Mouse (Mus musculus) G1E (cell line): ENCODE measurements at regions not wholly inside any gene's neighbourhood (a gene's known extent, or its start where the extent isn't known, plus 50 kb on each side); places are given as distances from the start of the nearest gene placed in this dataset.

Source experiments
- ATAC-seq: 2 replicates; pipeline ENCODE4 v1.8.0; 2016; ENCODE audit warnings: mild to moderate bottlenecking; ENCODE audit not compliant: insufficient number of reproducible peaks, poor library complexity, low FRiP score, severe bottlenecking; ENCODE audit errors: extremely low read depth
- DNase-seq: peaks from one replicate; pipeline ENCODE4 v3.0.0; 2012; ENCODE audit warnings: low spot score
- H3K27me3 ChIP-seq: 2 replicates; pipeline ENCODE4 v1.6.1; 2012; ENCODE audit warnings: mild to moderate bottlenecking, low read length, inconsistent platforms; ENCODE audit not compliant: insufficient read depth
- H3K36me3 ChIP-seq: replicated peaks from 2 replicates; pipeline ENCODE3; 2012; ENCODE audit warnings: mild to moderate bottlenecking, inconsistent platforms
- H3K4me1 ChIP-seq: 2 replicates; pipeline ENCODE4 v1.6.1; 2012; ENCODE audit warnings: low read depth, low read length, inconsistent platforms, mixed read lengths; ENCODE audit not compliant: insufficient read depth
- H3K4me3 ChIP-seq: 2 replicates; pipeline ENCODE4 v1.5.1; 2012; ENCODE audit warnings: low read depth, mild to moderate bottlenecking, inconsistent platforms, low read length, moderate library complexity, mixed read lengths
- H3K9me3 ChIP-seq: replicated peaks from 2 replicates; pipeline ENCODE4 v1.6.1; 2012; ENCODE audit warnings: inconsistent platforms
- CTCF ChIP-seq: IDR thresholded peaks from 2 replicates; pipeline ENCODE4 v1.5.1; 2012; ENCODE audit warnings: low read depth, low read length, inconsistent platforms, mixed read lengths
- GATA1 ChIP-seq: IDR thresholded peaks from 2 replicates; pipeline ENCODE4 v1.6.1; 2012; ENCODE audit warnings: borderline replicate concordance, low read length, inconsistent platforms, mixed read lengths
- GATA2 ChIP-seq: IDR thresholded peaks from 2 replicates; pipeline ENCODE4 v1.6.1; 2012; ENCODE audit warnings: low read depth, low read length, inconsistent platforms, borderline replicate concordance
- POLR2AphosphoS5 ChIP-seq: IDR thresholded peaks from 2 replicates; pipeline ENCODE4 v1.6.1; 2012; ENCODE audit warnings: low read depth, low read length, inconsistent platforms; ENCODE audit not compliant: insufficient replicate concordance
- TAL1 ChIP-seq: conservative IDR thresholded peaks from 2 replicates; pipeline ENCODE4 v1.6.1; 2012; ENCODE audit warnings: low read depth, low read length, inconsistent platforms, mixed read lengths

- Histone ChIP-seq H3K27me3 (no peaks in the 10 kb centered on the region), H3K9me3 (no peaks in the 10 kb centered on the region), H3K4me1 (no peaks in the 10 kb centered on the region), H3K4me3 (no peak overlapping the region), H3K36me3 (no peaks in the 10 kb centered on the region)
- no peak for ATAC-seq
- no peak for DNase-seq
- no peak for TF ChIP-seq POLR2AphosphoS5
- TF ChIP-seq CTCF, result no peak
- TF ChIP-seq TAL1, result no peak
- TF ChIP-seq GATA1, result no peak
- TF ChIP-seq GATA2, result no peak
These were observed 119.1 kb upstream of the Cpm start for GRCm38 (mm10) chr10:117510224-117510486.

- no peak for ATAC-seq
- Histone ChIP-seq H3K27me3 (no peaks in the 10 kb centered on the region), H3K4me1 (no peaks in the 10 kb centered on the region), H3K9me3 (no peaks in the 10 kb centered on the region), H3K4me3 (no peak overlapping the region), H3K36me3 (no peaks in the 10 kb centered on the region)
- no peak for TF ChIP-seq TAL1
- TF ChIP-seq CTCF, result no peak
- TF ChIP-seq GATA2, result no peak
- no peak for TF ChIP-seq GATA1
- no peak for TF ChIP-seq POLR2AphosphoS5
- no peak for DNase-seq
These were observed 119.7 kb upstream of the Cpm start for GRCm38 (mm10) chr10:117509431-117510223.

- Histone ChIP-seq H3K36me3 (no peaks in the 10 kb centered on the region), H3K4me3 (no peak overlapping the region), H3K4me1 (no peaks in the 10 kb centered on the region), H3K27me3 (no peaks in the 10 kb centered on the region), H3K9me3 (no peaks in the 10 kb centered on the region)
- ATAC-seq, result no peak
- DNase-seq, result no peak
- TF ChIP-seq CTCF (no peak), GATA2 (no peak), TAL1 (no peak), POLR2AphosphoS5 (no peak), GATA1 (no peak)
These were observed 122.9 kb upstream of the Cpm start for GRCm38 (mm10) chr10:117506252-117506992.

- Histone ChIP-seq H3K9me3 (no peaks in the 10 kb centered on the region), H3K4me1 (no peaks in the 10 kb centered on the region), H3K4me3 (no peak overlapping the region), H3K36me3 (no peaks in the 10 kb centered on the region), H3K27me3 (no peaks in the 10 kb centered on the region)
- no peak for TF ChIP-seq GATA1
- no peak for TF ChIP-seq GATA2
- TF ChIP-seq POLR2AphosphoS5, result no peak
- no peak for TF ChIP-seq CTCF
- TF ChIP-seq TAL1, result no peak
- no peak for DNase-seq
- ATAC-seq, result no peak
These were observed 123.8 kb upstream of the Cpm start for GRCm38 (mm10) chr10:117505529-117505928.

- DNase-seq (no peak), ATAC-seq (no peak)
- H3K27me3 ChIP-seq, result no peaks in the 10 kb centered on the region
- no peak overlapping the region for H3K4me3 ChIP-seq
- H3K9me3 ChIP-seq, result no peaks in the 10 kb centered on the region
- TF ChIP-seq GATA1 (no peak), TAL1 (no peak), GATA2 (no peak), POLR2AphosphoS5 (no peak), CTCF (no peak)
- no peaks in the 10 kb centered on the region for H3K4me1 ChIP-seq
- H3K36me3 ChIP-seq, result no peaks in the 10 kb centered on the region
These were observed 124.2 kb upstream of the Cpm start for GRCm38 (mm10) chr10:117505057-117505456.

GRCm38 (mm10) chr10:117504267-117504902, 124.6 kb upstream of the Cpsf6 start:
- H3K27me3 ChIP-seq, result no peaks in the 10 kb centered on the region
- H3K9me3 ChIP-seq, result no peaks in the 10 kb centered on the region
- ATAC-seq (no peak), DNase-seq (no peak)
- H3K4me3 ChIP-seq, result no peak overlapping the region
- TF ChIP-seq GATA2, result no peak
- no peak for TF ChIP-seq TAL1
- TF ChIP-seq CTCF, result no peak
- no peak for TF ChIP-seq GATA1
- no peaks in the 10 kb centered on the region for H3K4me1 ChIP-seq
- H3K36me3 ChIP-seq, result no peaks in the 10 kb centered on the region
